Mouse (Mus musculus): ENCODE results near the gene Scgb2a2.
"Not testable (repeated sequence)": the region's sequence is repeated elsewhere in the genome, so short reads cannot be mapped to it uniquely, and the experiment has no call there.

Gene Scgb2a2

DNA sequence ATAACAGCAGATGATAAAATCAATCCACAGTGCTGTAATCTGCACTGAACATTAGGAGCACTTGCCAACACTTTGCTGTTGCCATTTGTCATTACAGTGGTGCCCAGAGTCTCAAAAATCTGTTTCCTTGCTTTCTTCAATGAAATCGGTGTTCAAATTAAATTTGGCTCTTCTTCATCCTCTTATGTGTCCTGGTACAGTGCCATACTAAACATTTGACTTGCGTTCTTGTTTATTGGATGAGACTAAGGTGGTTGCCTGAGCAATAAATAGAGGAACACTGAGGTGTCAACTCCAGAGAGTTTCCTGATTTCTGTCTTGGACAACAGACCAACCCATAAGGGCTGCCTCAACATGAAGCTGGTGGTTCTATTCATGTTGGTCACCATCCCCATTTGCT is at the start of gene Scgb2a2:
TSS of gene Scgb2a2 (plus strand) at position 301 of the 400 bp plus-strand sequence.
- no peak for DNase-seq (ENCODE audit: low spot score)

DNA sequence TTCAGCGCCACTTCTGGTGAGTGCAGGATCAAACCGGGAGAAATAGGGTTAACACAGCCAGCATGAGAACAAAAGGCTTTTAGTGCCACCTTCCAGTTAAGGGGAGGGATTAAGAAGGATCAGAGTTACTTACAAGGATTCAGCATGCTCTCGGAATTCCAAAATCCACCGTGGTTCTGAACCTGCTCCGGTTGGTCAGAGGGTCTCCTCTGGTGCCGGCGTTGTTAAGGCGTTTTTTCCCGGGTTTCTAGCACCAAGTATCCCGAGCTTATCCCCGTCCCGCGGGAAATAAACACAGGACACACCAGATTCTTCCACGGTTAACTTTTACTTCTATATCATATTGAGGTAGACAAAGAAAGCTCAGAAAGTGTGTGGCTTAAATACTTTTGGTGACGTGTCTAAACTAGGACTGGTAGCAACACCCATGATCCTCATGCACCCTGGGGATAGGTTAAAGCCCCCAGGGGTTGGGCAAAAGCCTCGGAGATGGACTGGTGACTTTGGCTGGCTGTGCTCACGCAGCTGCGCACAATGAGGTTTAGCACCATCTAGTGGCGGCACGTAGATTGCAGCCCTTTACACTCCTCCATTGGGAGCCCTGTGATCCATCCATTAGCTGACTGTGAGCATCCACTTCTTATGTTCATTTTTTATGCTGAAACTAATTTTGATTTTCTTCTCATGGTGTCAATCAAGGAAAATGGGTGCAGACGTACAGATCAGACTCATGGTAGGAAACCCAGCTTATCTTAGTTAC is 10.6 kb upstream of the Scgb2a2 start:
- DNase-seq (ENCODE audit: low spot score) = not testable (repeated sequence)

DNA sequence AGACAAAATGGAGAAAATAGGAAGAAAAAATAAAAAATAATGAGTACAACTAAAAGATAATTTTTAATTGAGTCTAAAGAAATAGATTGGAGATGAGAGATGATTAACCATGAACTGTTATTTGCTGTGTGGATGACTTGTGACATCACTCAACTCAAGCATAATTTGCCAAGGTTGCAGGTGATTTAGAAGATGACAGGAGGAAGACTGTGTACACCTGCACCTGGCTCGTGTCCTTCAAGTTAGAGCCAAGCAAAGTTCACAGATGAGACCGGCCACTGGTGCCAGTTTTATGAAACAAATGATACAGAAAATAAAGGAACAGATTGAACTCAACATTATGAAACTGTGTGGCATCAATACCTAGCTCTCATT is 10.0 kb upstream of the Scgb2a2 start:
- no peak for DNase-seq (ENCODE audit: low spot score)

DNA sequence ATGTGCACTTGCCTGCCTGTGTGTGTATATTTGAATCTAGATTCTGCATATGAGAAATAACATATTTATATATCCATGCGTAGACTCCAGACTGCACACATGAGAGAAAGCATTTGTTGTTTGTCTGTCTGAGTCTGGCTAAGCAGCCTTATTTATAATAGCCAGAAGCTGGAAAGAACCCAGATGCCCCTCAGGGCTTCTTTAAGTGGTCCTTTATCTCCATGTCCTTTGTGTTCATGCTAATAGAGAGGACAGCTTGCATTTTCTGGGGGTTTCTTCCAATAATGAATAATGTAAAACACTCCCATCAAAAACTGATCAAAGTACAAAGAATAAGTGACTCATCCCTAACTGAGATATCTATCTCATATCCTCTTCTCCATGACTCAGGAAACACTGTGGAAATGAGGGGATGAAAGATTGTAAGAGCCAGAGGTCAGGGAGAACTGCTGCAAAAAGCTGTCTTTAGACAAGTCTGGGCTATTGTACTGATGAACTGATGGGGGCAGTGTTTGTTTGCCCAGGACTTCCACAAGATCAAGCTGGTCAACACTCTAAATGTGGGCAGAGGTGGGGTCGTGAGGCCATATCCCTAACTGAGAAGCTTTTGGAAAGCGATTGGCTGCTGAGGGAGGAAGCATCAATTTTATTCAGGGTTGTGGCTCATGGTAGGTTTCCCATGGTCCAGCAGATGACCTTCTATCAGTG is 2.2 kb downstream of the Scgb2a2 start:
- not testable (repeated sequence) for DNase-seq (ENCODE audit: low spot score)

DNA sequence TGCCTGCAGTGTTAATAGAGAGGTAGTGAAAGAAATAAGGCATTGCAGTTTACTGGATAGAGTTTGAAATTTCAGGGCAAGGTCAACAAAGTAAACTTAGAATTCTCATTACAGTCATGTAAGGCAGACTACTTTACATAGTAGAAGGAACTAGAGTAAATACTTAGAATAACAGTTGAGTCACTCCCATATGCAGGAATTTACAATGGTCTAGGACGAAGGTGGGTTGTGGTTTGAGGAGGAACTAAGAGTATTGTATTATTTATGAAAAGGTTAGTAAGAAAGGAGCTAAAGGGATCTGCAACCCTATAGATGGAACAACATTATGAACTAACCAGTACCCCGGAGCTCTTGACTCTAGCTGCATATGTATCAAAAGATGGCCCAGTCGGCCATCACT is 13.5 kb downstream of the Scgb2a2 start:
- DNase-seq (ENCODE audit: low spot score) = not testable (repeated sequence)

DNA sequence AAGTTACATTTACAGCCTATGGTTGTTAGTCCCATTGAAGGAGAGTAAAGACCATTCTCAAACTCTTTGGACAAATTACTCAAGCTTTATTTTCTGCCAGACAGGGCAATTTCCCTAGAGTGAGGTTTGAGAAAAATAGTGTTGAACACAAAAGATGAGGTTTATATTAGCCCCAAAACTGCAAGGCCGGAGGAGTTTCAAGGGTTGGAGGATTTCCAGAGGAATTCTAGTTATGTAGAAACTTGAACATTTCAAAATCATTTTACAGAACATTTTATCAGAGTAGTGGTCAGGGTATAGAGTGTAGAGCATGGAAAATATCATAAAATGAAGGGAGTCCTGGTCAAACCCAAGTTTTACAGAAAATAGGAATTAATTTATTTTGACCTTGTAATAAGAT is 17.5 kb downstream of the Scgb2a2 start:
- DNase-seq (ENCODE audit: low spot score) = peak; percentile 32

DNA sequence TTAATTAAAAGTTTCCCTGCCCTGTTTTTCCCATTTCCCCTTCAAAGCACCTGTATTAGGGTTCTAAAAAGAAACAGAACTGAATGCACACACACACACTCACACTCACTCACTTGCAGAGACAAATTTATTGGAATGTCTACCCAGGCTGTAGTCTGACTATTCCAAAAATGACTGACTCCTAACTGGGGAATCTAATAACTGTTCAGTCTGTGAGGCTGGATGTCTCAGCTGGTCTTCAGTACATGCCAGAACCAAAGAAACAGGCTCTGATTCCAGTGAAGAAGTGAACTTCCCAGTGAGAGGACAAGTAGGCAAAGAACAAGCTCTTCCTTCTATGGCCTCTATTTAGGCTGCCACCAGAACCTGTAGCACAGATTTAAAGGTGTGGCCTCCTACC is 18.1 kb downstream of the Scgb2a2 start:
- DNase-seq (ENCODE audit: low spot score) = no peak

DNA sequence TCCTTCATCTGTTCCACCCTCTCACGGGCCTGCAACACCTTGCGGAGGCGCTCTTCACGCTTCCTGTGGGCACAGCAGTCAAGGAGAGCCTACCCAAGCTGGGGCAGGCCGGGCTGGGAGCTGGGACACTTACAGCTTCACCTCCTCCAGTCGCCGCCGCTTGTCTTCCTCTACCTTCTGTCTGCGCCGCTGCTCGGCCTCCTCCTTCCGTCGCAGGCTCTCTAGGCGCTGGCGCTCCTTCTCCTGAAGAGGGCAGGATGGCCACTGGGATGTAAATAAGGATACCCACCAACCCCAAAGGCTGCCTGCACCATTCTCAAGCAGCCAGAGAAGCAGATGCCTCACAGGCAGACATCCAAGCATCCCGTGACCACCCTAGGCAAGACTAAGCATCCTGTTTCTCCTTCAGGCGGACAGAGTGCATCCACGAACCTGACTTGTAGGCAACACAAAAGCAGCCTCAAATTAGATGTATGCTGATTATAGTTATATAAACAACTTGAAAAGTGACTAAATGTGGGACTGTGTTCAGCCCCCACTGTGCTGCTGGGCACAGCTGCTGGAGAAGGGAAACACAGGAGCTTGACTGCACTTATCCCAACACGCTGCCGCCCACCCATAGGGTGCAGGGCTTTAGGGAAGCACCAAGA is 30.9 kb downstream of the Scgb2a2 start:
- no peak for DNase-seq (ENCODE audit: low spot score)

DNA sequence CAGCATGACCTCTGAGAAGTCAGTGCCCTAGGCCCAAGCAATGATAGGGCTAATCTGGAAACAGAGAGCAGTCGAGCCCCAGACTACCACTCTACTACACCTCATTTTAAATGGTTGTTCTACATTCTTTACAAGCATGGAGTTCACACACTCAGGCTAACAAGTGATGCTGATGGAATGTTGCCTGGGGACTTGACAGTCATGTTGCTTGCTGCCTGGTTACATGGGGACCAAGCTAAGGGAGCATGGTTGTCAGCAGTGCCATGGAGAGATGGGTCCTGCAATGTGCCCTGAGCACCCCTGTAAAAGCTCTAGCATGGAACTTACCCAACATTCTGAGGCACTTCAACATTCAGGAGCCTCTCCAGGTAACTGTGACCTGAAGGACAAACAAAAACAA is 39.0 kb downstream of the Scgb2a2 start:
- no peak for DNase-seq (ENCODE audit: low spot score)

DNA sequence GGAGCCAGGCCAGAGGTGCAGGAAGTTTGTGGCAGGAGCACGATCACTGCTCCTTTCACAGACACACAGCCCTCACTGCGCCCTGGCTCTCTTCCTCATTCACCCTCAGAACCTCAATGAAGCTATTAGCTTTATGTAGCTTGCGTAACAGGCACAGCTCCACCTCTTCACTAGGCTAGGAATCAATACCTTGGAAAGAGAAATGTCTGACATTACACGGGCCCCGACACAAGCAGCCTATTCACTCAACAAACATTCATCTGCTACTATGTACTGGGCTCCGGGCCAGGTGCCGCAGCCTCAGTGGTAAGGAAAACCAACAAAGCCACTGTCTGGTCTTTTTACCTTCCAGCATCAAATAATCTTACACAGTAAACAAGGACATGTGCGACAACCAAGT is 39.4 kb downstream of the Scgb2a2 start:
- DNase-seq (ENCODE audit: low spot score) = no peak

DNA sequence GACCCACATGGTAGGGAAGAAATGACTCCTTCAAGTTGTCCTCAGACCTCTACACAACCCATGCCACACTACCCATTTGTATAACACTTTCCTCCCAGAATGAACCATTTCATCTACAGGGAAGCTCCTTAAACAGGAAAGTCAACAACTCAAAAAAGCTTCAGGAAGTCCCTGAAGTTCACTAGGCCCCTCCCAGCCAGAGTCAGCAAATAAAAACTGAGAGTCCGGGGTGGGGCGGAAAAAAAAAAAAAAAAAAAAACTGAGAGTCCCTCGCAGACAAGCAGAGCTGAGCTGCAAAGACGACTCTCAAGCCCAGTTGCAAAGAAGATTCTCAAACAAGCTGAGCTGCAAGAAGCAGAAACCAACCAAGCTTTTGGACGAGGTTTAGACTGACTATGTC is 48.7 kb downstream of the Scgb2a2 start:
- no peak for DNase-seq (ENCODE audit: low spot score)

DNA sequence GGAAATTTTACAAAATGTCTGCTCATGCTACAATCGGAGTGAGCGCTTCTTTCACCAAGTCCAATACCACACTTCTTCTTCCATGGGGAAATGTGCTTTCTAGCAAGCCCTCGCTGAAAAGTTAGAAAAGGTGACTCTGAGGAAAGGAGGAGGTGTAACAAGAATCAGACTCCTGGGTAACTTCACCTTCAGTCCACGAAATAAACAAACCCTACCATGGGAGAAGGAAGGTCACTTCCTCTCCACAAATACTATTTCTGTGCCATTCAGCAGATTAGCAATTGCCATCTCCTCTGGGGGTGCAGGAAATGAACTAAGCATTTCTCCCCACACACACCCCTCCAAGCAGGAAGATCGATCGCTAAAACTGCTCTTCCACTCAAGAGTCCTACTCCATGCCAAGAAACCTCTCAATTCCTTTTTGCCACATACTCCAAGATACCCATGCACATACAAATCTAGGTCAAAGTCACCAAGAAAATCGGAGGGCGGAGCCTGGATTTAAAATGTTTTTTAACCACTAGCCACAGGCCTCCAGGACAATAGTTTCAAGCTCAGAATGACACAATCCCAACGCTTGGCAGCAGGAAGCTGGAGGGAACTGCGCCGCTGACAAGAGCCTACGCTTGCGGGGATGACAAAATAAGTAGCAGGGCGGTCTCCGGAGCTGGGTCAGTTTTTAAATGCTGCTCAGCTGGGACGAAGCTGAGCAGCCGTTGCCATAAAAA is 51.1 kb downstream of the Scgb2a2 start:
- DNase-seq (ENCODE audit: low spot score) = peak; percentile 87

DNA sequence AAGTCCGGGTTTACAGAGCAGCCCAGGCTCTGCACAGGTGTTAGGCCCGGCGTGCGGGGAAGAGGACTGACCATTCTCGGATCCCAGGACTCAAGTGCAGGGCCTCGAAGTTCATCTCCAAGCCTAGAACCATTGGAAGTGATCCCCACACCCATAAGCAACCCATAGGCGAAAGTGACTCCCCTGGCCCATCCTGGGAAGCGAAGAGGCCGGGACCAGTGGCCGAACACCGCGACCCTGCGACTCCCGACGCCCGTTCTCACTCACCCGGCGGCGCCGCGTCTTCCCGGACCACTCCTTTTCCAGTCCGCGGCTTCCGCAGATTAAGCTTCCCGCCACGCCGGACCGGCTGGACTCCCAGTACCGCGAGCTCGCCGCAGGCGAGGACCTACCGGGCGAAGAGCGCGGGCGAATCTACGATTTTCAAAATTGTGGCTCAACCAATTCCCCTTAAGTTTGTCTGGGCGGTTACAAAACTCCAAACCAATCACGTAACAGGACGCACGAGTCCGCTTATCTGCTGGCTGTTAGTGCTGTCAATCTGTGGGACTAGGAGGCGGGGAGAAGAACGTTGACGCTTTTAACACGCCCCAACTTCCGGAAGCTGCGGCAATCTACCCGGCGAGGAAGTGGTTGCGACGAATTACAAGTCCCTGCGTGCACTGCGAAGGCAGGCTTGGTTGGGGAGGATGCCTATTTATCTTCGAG is 51.9 kb downstream of the Scgb2a2 start, which contains the start of gene Incenp:
TSS of gene Incenp (minus strand) at position 480 of the 708 bp plus-strand sequence.
- DNase-seq (ENCODE audit: low spot score) = peak; percentile 100

DNA sequence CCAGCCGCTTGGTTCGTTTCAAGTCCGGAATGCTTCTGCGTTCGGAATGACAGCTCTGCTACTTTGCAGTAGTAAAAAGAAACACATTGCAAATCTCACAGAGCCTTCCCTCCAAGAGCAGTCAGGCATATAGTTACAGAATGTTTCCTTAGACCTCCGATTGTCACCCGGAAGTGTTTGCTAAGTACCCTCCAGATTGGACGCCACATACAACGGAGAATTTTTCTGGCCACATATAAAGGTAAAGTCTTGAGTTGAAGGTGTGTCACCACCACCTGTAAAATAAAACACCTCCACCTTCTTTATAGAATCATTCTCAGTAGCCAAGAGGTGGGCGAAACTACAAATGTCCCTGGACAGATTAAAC is 52.4 kb downstream of the Scgb2a2 start:
- DNase-seq (ENCODE audit: low spot score) = no peak

DNA sequence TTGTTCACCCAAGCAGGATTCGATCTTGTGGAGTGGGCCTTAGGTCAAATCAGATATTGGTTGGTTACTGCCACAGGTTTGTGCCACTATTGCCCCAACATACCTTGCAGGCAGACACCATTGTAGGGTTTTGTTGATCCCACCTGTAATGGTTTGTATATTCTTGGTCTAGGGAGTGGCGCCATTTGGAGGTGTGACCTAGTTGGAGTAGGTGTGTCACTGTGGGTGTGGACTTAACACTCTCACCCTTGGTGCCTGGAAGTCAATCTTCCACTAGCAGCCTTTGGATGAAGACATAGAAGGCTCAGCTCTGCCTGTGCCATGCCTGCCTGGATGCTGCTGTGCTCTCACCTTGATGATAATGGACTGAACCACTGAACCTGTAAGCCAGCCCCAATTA is 53.3 kb downstream of the Scgb2a2 start:
- not testable (repeated sequence) for DNase-seq (ENCODE audit: low spot score)
